Mouse (Mus musculus) ES-Bruce4 (cell line): ENCODE measurements at regions not wholly inside any gene's neighbourhood (a gene's known extent, or its start where the extent isn't known, plus 50 kb on each side); places are given as distances from the start of the nearest gene placed in this dataset.

Experiments
- CTCF ChIP-seq: IDR thresholded peaks from one replicate; pipeline ENCODE4 v1.8.1; 2011; ENCODE audit warnings: low read depth, low read length
- POLR2A ChIP-seq: IDR thresholded peaks from one replicate; pipeline ENCODE4 v1.8.1; 2011; ENCODE audit warnings: low read length; ENCODE audit not compliant: insufficient read depth

DNA sequence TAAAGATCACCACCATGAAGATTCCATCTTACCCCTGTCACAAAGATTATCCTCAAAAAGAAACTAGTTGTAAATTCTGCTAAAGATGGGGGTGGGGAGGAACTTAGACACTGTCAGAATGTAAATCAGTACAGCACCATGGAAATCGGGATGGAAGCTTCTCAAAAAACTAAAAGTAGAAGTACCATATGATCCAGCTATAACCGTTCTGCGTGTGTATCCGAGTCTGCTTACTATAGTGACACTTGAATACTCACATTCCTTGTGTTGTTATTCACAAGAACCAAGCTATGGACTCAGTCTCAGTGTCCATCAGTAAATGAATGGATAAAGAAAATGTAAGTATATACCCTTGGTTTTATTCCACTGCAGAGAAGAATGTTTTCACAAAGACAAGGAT is 290.8 kb downstream of the Qdpr start:
- TF ChIP-seq CTCF: no peak
- no peak for TF ChIP-seq POLR2A
